Mouse (Mus musculus): ENCODE measurements at regions not wholly inside any gene's neighbourhood (a gene's known extent, or its start where the extent isn't known, plus 50 kb on each side); places are given as distances from the start of the nearest gene placed in this dataset.

DNA sequence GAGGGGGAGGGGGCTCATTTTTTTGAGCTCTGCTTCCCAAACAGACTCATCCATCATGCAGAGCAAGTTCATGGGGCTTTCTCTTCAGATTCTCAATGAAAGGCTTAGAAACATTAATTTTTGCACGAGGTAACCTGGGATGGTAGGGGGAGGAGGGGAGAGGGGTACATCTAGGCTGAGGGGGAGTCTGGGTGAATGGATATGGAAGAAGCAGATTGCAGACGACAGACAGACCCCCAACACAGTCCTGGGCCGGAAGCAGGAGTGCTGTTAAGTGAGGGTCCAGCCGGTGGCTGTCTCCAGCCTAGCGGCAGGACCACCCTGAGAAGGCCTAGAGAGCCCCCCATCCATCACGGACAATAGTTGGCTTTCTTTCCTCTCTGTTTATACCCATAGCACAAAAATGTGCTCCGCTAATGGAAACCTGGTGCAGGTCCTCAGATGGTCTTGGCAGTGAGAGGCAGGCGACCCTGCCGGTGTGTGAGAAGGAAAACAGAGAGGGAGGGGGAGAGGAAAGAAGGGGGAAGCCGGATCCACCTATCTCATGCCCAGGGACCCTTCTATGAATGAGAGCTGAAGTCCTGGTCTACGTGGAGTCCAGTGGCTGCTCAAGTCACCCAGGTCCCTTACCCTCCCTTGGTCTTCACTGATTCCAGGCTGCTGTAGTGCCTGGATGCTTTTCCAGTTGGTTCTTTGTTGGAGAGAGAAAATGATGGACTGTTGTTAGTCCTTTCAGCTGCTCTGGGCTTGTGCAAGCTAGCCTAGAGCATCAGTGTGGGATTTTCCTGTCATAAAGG lies 99.1 kb upstream of the Ccnd2 start:
- no peak for DNase-seq (ENCODE audit: low read depth, low spot score)
- WGBS, result 66% methylated on average over 11 of the region's 11 CpGs

DNA sequence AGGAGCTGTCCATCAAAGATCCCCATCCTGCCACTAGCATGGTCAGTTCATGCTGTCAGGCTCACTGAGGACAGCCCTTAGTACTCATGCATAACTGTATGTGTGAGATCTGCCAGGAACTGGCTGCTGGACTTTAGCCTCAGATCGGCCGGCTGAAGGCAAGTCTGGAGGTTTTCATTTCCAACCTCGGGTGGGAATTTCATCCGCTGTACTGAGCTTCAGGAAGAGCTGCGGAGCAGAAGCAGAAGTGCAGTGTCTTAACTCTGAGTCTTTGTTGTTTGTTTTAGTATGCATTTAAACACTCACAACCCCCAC lies 99.6 kb upstream of the Ccnd2 start:
- no peak for DNase-seq (ENCODE audit: low read depth, low spot score)
- 4% methylated on average over 5 of the region's 5 CpGs for WGBS

GRCm38 (mm10) chr6:127252000-127252721 lies 100.2 kb upstream of the Ccnd2 start:
- DNase-seq (ENCODE audit: low read depth, low spot score), result no peak
- 62% methylated on average over 3 of the region's 3 CpGs for WGBS

GRCm38 (mm10) chr6:127253935-127254334 lies 101.9 kb upstream of the Ccnd2 start:
- no peak for DNase-seq (ENCODE audit: low read depth, low spot score)

DNA sequence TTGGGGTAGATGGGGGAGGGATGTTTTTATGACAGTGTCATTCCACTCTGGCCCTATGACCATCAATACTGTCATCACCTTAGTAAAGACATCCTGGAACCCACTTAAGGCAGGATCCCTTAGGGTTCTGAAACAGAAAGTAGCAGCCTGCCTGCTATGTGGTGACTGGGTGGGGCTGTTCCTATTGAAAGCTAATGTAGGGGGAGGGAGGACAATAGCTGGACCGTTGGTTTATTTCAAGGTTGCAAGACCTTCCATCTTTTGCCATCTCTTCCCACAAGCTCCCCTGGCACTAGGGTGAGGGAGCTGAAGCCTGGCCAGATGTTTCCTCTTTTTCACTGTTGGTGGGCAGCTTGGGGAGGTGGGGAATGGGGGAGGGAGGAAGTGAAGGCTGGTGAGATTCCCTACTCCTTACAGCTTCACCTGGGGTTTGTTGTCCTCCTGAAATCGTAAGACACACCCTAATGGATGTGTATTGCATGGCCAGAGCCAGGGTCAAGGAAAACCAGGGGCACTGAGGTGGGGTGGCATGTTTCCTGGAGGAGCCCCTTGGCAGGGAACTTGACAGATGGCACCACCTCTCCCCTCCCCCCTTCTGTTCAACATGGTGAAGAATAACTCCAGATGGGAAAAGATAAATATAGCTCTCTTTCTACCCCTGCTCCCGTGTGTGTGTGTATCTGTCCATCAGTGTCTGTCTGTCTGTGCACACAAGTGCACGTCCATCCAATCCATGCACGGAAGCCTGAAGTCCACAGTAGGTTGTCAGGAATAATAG lies 112.1 kb upstream of the Ccnd2 start:
- WGBS, result 60% methylated on average over 5 of the region's 5 CpGs
- DNase-seq (ENCODE audit: low read depth, low spot score), result no peak

More at GRCm38 (mm10) chr6:127253935-127254334, 101.9 kb upstream of the Ccnd2 start:
- WGBS, result 59% methylated on average over 3 of the region's 3 CpGs

- DNase-seq (ENCODE audit: low read depth, low spot score), result no peak
- WGBS, result 81% methylated on average over 9 of the region's 9 CpGs
Measured at GRCm38 (mm10) chr6:127265063-127265775, 113.2 kb upstream of the Ccnd2 start.

DNA sequence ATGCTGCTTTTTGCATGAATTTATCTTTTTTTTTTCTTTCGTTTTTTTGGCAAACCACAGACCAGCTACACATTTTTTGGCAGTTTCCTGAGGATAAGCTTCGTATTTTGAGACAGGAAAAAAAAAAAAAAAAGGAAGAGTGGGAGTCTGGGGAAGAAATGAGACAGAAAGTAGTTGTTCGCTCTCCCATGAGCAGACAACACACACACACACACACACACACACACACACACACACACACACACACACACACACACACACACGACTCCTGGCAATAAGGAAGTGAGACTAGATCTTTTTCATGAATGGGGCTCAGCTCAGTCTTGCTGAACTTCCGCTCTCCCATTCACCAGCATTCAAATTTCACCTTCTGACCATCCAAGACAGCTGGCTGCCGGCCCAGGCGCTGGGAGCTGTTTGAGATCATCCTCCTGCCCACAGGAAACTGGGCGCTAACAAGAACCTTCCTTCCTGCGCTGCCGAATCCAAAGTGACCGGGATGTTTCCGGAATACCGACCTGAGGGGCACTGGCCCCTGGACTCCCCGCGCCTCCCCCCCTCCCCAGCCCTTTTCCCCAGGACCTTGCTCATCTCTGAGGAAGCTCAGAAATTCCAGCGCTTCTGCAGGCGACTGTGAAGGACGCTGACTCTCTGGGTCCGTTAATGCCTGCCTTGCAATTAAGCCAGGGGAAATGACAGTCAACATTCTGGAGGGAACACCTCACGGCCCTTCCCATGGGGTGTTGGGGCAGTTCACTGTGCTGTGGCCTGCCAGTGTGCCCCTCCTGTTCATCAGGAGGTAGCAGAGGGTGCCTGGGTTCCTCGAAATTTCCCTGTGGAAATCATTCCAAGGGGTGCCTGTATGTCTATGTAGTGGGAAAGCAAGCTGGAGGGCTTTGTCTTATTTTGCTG lies 114.2 kb upstream of the Ccnd2 start:
- peak; percentile 70 for DNase-seq (ENCODE audit: low read depth, low spot score)
- 1% methylated on average over 21 of the region's 21 CpGs for WGBS

DNA sequence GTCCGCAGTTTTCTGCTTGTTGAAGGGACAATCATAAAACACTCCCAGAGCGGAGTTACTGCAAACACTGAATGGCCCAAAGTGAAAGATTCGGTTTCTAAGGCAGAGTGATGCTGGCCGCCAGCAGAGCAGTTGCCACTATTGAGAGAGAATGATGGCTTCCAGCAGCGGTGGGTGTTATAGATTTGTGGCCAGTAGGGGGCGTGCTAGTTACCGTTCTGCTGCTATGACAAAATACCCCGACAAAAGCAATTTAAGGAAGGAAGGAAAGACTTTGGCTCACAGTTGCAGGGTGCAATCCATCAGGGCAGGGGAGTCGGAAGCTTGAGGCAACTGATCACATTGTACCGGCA lies 114.8 kb upstream of the Ccnd2 start:
- 23% methylated on average over 10 of the region's 10 CpGs for WGBS
- DNase-seq (ENCODE audit: low read depth, low spot score), result no peak

GRCm38 (mm10) chr6:127269021-127269420 lies 117.0 kb upstream of the Ccnd2 start:
- 37% methylated on average over 4 of the region's 4 CpGs for WGBS
- peak; percentile 59 for DNase-seq (ENCODE audit: low read depth, low spot score)

- 40% methylated on average over 7 of the region's 7 CpGs for WGBS
- no peak for DNase-seq (ENCODE audit: low read depth, low spot score)
Measured at GRCm38 (mm10) chr6:127269525-127270044, 117.6 kb upstream of the Ccnd2 start.

- 86% methylated on average over 9 of the region's 9 CpGs for WGBS
- DNase-seq (ENCODE audit: low read depth, low spot score), result no peak
Measured at GRCm38 (mm10) chr6:127270774-127271173, 118.8 kb upstream of the Ccnd2 start.

DNA sequence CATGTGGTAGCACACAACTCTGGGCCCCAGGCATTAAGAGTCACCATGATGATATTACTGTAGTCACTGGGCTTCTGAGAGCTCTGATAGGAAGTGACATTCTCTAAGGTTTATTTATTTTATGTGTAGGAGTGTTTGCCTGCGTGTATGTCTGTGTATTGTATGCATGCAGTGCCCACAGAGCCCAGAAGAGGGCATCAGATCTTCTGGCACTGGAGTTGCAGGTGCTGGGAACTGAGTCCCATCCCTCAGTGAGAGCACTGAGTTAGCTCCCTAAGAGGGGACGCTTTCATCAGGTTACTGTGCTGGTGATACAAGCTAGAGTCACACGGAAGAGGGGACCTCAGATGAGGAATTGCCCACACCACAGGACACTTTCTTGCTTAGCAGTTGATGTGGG lies 119.4 kb upstream of the Ccnd2 start:
- DNase-seq (ENCODE audit: low read depth, low spot score), result no peak
- WGBS, result 95% methylated on average over 3 of the region's 3 CpGs

GRCm38 (mm10) chr6:127272630-127273029 lies 120.6 kb upstream of the Ccnd2 start:
- DNase-seq (ENCODE audit: low read depth, low spot score), result no peak
- WGBS, result 52% methylated on average over 7 of the region's 7 CpGs

DNA sequence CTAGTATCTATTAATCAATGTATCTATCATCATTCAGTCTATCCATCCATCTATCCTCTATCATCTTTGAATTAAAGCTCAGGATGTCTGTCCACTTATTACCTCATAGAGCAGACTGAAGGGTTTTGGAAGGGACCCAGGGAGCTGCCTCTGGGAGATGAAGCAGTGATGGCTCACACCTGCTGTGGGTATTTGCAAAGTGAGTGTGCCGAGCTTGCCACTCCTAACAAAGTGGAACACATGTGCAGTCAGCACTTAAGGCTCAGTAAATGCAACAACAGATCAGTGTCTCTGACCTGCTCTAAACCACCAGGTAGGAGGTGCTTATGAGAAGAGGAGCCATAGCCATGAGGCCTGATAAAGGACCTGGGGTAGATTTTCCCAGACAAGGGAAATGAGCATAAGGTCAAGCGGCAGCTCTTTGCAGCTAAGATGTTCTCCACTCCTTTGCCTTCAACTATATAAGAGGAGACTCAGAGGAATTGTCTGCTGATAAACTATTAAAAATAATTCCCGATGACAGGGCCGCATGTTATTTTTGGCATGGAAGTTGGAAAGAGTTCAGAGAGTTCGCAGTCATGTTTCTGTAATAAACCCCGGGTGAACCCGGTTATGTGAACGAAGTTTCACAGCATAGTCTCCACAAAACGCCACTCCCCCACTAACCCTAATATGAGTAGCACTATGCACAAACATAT lies 122.9 kb upstream of the Ccnd2 start:
- 82% methylated on average over 9 of the region's 9 CpGs for WGBS
- no peak for DNase-seq (ENCODE audit: low read depth, low spot score)

DNA sequence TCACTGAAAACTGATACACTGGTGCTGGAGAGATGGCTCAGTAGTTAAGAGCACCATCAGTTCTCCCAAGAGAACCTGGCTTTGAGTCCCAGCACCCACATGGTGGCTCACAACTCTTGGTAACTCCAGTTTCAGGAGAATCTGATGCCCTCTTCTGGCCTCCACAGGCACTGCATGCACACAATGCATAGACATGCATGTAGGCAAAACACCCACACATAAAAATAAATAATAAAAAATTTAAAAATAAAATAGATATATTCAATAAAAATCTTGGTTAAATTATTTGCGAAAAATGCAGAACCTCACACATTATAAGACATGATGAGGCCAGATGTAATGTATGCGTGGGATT lies 123.4 kb upstream of the Ccnd2 start:
- no peak for DNase-seq (ENCODE audit: low read depth, low spot score)
- 93% methylated on average over 2 of the region's 2 CpGs for WGBS

DNA sequence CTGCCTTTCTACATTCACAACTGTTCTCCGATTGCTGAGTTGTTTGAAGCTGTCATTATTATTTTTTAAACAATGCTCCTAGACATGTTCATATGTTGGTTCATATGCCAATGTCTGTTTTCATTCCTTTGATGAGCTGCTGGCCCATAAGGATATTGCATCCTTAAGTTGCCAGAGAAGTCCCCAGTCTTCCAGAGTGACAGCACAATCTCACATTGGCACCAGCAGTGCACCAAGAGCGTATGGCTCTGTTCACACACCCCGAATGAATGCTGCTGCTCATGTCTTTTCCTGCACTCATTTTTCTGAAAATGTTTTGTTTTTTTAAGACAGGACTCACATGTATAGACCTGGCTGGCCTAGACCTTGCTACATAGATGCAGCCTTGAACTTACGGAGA lies 124.4 kb upstream of the Ccnd2 start:
- no peak for DNase-seq (ENCODE audit: low read depth, low spot score)
- 95% methylated on average over 4 of the region's 4 CpGs for WGBS

DNA sequence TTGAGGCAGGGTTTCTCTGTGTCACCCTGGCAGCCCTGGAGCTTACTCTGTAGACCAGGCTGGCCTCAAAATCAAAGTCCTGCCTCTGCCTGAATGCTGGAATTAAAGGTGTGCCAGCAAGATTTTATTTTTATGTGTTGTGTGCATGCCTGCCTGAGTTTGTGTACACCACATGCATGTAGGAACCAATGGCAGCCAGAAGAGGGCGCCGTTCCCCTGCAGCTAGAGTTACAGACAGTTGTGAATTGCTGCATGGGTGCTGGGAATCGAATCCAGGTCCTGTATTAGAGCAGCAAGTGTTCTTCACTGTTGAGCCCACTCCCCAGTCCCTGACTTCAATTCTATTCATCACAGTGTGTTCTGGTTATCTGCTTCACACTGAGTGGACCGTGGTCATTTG lies 126.4 kb upstream of the Ccnd2 start:
- 87% methylated on average over 4 of the region's 4 CpGs for WGBS
- no peak for DNase-seq (ENCODE audit: low read depth, low spot score)

- 72% methylated on average over 6 of the region's 6 CpGs for WGBS
Measured at GRCm38 (mm10) chr6:127284226-127284625, 132.2 kb upstream of the Ccnd2 start.

More at GRCm38 (mm10) chr6:127284226-127284625, 132.2 kb upstream of the Ccnd2 start:
- no peak for DNase-seq (ENCODE audit: low read depth, low spot score)
